Mouse (Mus musculus): ENCODE data around the gene Pygo1. TPM values are rescaled to one million over a fixed set of nuclear protein-coding genes. Genes with fewer than 3 reads are reported as not detected.

The Pygo1 gene
- total and polyA plus RNA-seq, 3 experiments: not detected

DNA sequence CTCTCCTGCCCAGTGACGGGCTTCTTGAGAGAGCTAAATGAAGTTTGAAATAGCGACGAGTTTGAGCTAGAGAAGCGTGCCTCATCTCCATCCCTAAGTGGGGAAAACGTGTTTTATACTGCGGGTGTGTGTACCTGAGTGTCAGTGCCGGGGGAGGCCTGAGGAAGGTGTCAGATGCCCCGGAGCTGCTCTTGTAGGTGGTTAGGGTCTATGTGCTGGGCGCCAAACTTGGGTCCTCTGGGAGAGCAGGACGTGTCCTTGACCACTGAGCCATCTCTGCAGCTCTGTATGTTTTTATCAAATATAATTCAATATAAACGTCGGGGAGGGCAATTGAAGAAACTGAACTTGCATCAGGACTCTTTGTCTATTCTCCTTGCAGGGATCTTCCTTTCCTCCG is 18.8 kb downstream of the Pygo1 start:
- no peak overlapping the region for H3K27ac ChIP-seq (ENCODE audit: insufficient read depth, low read depth)
- peaks cover 3% of the 10 kb centered on the region for H3K9me3 ChIP-seq (replicated peaks; ENCODE audit: low read length)
- H3K9ac ChIP-seq (ENCODE audit: insufficient read depth, low read depth): no peak overlapping the region
- H3K36me3 ChIP-seq (replicated peaks in 1 of 2; ENCODE audit: control insufficient read depth in 1 of 2, insufficient read depth in 1 of 2, low read length in 1 of 2): no peaks in the 10 kb centered on the region
- H3K4me2 ChIP-seq (ENCODE audit: insufficient read depth, low read depth, poor library complexity, severe bottlenecking): no peak overlapping the region
- dilution Hi-C loops (cut with MboI; ENCODE audit: extremely low pct_ligation_motif_present, extremely low pct_unique_long_range_greater_than_20kb, low sequenced_read_pairs) (no loop called here), in situ Hi-C loops (cut with MboI; ENCODE audit: low pct_ligation_motif_present, low pct_unique_long_range_greater_than_20kb, low sequenced_read_pairs) (no loop called here)
- H3K79me2 ChIP-seq (replicated peaks; ENCODE audit: control insufficient read depth, extremely low read depth, insufficient read depth, poor library complexity, severe bottlenecking): no peaks in the 10 kb centered on the region
- no peaks in the 10 kb centered on the region for H3K27me3 ChIP-seq (replicated peaks)
- TF ChIP-seq POLR2A (IDR thresholded peaks at IDR 0.05; ENCODE audit: low read depth, low read length): no peak
- no peak for TF ChIP-seq TCF12 (IDR thresholded peaks at IDR 0.05; ENCODE audit: low read depth, low read length)
- no peak for TF ChIP-seq MAZ (IDR thresholded peaks at IDR 0.05; ENCODE audit: low read depth, low read length)
- no peak for TF ChIP-seq GABPA (IDR thresholded peaks at IDR 0.05; ENCODE audit: insufficient replicate concordance, low read depth, low read length)
- TF ChIP-seq UBTF (IDR thresholded peaks at IDR 0.05; ENCODE audit: low read depth, low read length): no peak
- TF ChIP-seq BHLHE40 (IDR thresholded peaks at IDR 0.05; ENCODE audit: low read depth, low read length): no peak
- no peak for TF ChIP-seq POLR2AphosphoS2 (IDR thresholded peaks at IDR 0.05; ENCODE audit: low read depth, low read length)
- no peak for TF ChIP-seq MYC (IDR thresholded peaks at IDR 0.05; ENCODE audit: low read depth, low read length)
- no peak for TF ChIP-seq RCOR1 (conservative IDR thresholded peaks at IDR 0.05; ENCODE audit: low read depth, low read length)
- TF ChIP-seq MAX (IDR thresholded peaks at IDR 0.05; ENCODE audit: low read length): no peak
- no peak for TF ChIP-seq ZMIZ1 (IDR thresholded peaks at IDR 0.05; ENCODE audit: low read depth, low read length)
- no peak for TF ChIP-seq TBP (conservative IDR thresholded peaks at IDR 0.05; ENCODE audit: low read depth, low read length)
- H3K4me1 ChIP-seq (ENCODE audit: control insufficient read depth in 1 of 2, insufficient read depth in 2 of 2): no peaks in the 10 kb centered on the region
- DNase-seq (ENCODE audit: extremely low read depth): no peak
- no peak overlapping the region for H3K4me3 ChIP-seq (replicated peaks in 1 of 3; ENCODE audit: low read depth in 2 of 3, low read length in 2 of 3, poor library complexity in 1 of 3)

- Histone ChIP-seq H3K27ac (ENCODE audit: insufficient read depth, low read depth) (no peak overlapping the region), H3K36me3 (replicated peaks in 1 of 2; ENCODE audit: control insufficient read depth in 1 of 2, insufficient read depth in 1 of 2, low read length in 1 of 2) (no peaks in the 10 kb centered on the region), H3K9me3 (replicated peaks; ENCODE audit: low read length) (peaks cover 3% of the 10 kb centered on the region), H3K27me3 (replicated peaks) (no peaks in the 10 kb centered on the region), H3K4me3 (replicated peaks in 1 of 3; ENCODE audit: low read depth in 2 of 3, low read length in 2 of 3, poor library complexity in 1 of 3) (no peak overlapping the region), H3K4me2 (ENCODE audit: insufficient read depth, low read depth, poor library complexity, severe bottlenecking) (no peak overlapping the region), H3K9ac (ENCODE audit: insufficient read depth, low read depth) (no peak overlapping the region), H3K4me1 (ENCODE audit: control insufficient read depth in 1 of 2, insufficient read depth in 2 of 2) (no peaks in the 10 kb centered on the region; a peak in 1 of 4 replicates), H3K79me2 (replicated peaks; ENCODE audit: control insufficient read depth, extremely low read depth, insufficient read depth, poor library complexity, severe bottlenecking) (no peaks in the 10 kb centered on the region)
- dilution Hi-C loops (cut with MboI; ENCODE audit: extremely low pct_ligation_motif_present, extremely low pct_unique_long_range_greater_than_20kb, low sequenced_read_pairs): no loop called here
- TF ChIP-seq BHLHE40 (IDR thresholded peaks at IDR 0.05; ENCODE audit: low read depth, low read length) (no peak), CTCF (conservative IDR thresholded peaks at IDR 0.05 in 1 of 2, IDR thresholded peaks at IDR 0.05 in 1 of 2; ENCODE audit: low read depth in 2 of 2, low read length in 2 of 2) (0 out of 4 replicates have a peak, but pooled peaks of 1 of the 2 experiments have one; percentile 3), EP300 (IDR thresholded peaks at IDR 0.05; ENCODE audit: low read length) (no peak), ZKSCAN1 (IDR thresholded peaks at IDR 0.05; ENCODE audit: borderline replicate concordance, low read depth, low read length) (no peak), PAX5 (IDR thresholded peaks at IDR 0.05; ENCODE audit: low read length) (no peak)
- DNase-seq (ENCODE audit: extremely low read depth): no peak
- in situ Hi-C loops (cut with MboI; ENCODE audit: low pct_ligation_motif_present, low pct_unique_long_range_greater_than_20kb, low sequenced_read_pairs): no loop called here
Measured at GRCm38 (mm10) chr9:72947010-72947409, 21.6 kb downstream of the Pygo1 start.
